Mouse (Mus musculus): ENCODE results near the gene Mgll. TPM values are rescaled to one million over a fixed set of nuclear protein-coding genes. Genes with fewer than 3 reads are reported as not detected.

Mgll gene
- polyA plus RNA-seq, 1 experiment: 63.4 TPM

- DNase-seq: no peak
- no peak overlapping the region for H3K4me3 ChIP-seq (replicated peaks; ENCODE audit: insufficient read depth, low read depth, low read length)
- peaks cover 43% of the 10 kb centered on the region for H3K4me1 ChIP-seq (ENCODE audit: control insufficient read depth, insufficient read depth, low read length)
- 93% methylated on average over 5 of the region's 5 CpGs for WGBS
- no peak overlapping the region for H3K27ac ChIP-seq (ENCODE audit: insufficient read depth, low read length)
- H3K27me3 ChIP-seq (ENCODE audit: control insufficient read depth, insufficient read depth, low read length): no peaks in the 10 kb centered on the region
- TF ChIP-seq CTCF (IDR thresholded peaks at IDR 0.05; ENCODE audit: borderline replicate concordance, insufficient read depth, low read depth, low read length) (no peak), POLR2A (IDR thresholded peaks at IDR 0.05; ENCODE audit: borderline replicate concordance, insufficient read depth, low read length) (no peak)
Observed at GRCm38 (mm10) chr6:88779755-88780154, 55.5 kb downstream of the Mgll start.

GRCm38 (mm10) chr6:88781919-88782318, 57.7 kb downstream of the Mgll start:
- H3K4me1 ChIP-seq (ENCODE audit: control insufficient read depth, insufficient read depth, low read length): peaks cover 52% of the 10 kb centered on the region
- TF ChIP-seq POLR2A (IDR thresholded peaks at IDR 0.05; ENCODE audit: borderline replicate concordance, insufficient read depth, low read length) (no peak), CTCF (IDR thresholded peaks at IDR 0.05; ENCODE audit: borderline replicate concordance, insufficient read depth, low read depth, low read length) (no peak)
- no peak overlapping the region for H3K27ac ChIP-seq (ENCODE audit: insufficient read depth, low read length)
- 9% methylated on average over 4 of the region's 4 CpGs for WGBS
- no peak overlapping the region for H3K4me3 ChIP-seq (replicated peaks; ENCODE audit: insufficient read depth, low read depth, low read length)
- peak in 1 of 2 experiments; percentile 47 for DNase-seq
- no peaks in the 10 kb centered on the region for H3K27me3 ChIP-seq (ENCODE audit: control insufficient read depth, insufficient read depth, low read length)

- 85% methylated on average over 4 of the region's 4 CpGs for WGBS
Observed at GRCm38 (mm10) chr6:88782981-88783397, 58.8 kb downstream of the Mgll start.

GRCm38 (mm10) chr6:88784691-88785173, 60.5 kb downstream of the Mgll start:
- H3K27me3 ChIP-seq (ENCODE audit: control insufficient read depth, insufficient read depth, low read length): no peaks in the 10 kb centered on the region
- TF ChIP-seq POLR2A (IDR thresholded peaks at IDR 0.05; ENCODE audit: borderline replicate concordance, insufficient read depth, low read length) (peak; percentile 23; the same call in 1 of the 2 replicates), CTCF (IDR thresholded peaks at IDR 0.05; ENCODE audit: borderline replicate concordance, insufficient read depth, low read depth, low read length) (no peak)
- 13% methylated on average over 7 of the region's 7 CpGs for WGBS
- peak overlapping the region; percentile 90 for H3K27ac ChIP-seq (ENCODE audit: insufficient read depth, low read length)
- no peak overlapping the region for H3K4me3 ChIP-seq (replicated peaks; ENCODE audit: insufficient read depth, low read depth, low read length)
- H3K4me1 ChIP-seq (ENCODE audit: control insufficient read depth, insufficient read depth, low read length): peaks cover 64% of the 10 kb centered on the region
- peak; percentile 69 to 83 for DNase-seq

More at GRCm38 (mm10) chr6:88782981-88783397, 58.8 kb downstream of the Mgll start:
- H3K4me1 ChIP-seq (ENCODE audit: control insufficient read depth, insufficient read depth, low read length): peaks cover 53% of the 10 kb centered on the region
- no peak overlapping the region for H3K4me3 ChIP-seq (replicated peaks; ENCODE audit: insufficient read depth, low read depth, low read length)
- no peak for DNase-seq
- H3K27me3 ChIP-seq (ENCODE audit: control insufficient read depth, insufficient read depth, low read length): no peaks in the 10 kb centered on the region
- H3K27ac ChIP-seq (ENCODE audit: insufficient read depth, low read length): no peak overlapping the region
- no peak for TF ChIP-seq POLR2A (IDR thresholded peaks at IDR 0.05; ENCODE audit: borderline replicate concordance, insufficient read depth, low read length)
- TF ChIP-seq CTCF (IDR thresholded peaks at IDR 0.05; ENCODE audit: borderline replicate concordance, insufficient read depth, low read depth, low read length): no peak

- peak in 1 of 2 experiments; percentile 51 for DNase-seq
- TF ChIP-seq POLR2A (IDR thresholded peaks at IDR 0.05; ENCODE audit: borderline replicate concordance, insufficient read depth, low read length): no peak
- no peak for TF ChIP-seq CTCF (IDR thresholded peaks at IDR 0.05; ENCODE audit: borderline replicate concordance, insufficient read depth, low read depth, low read length)
- Histone ChIP-seq H3K4me3 (replicated peaks; ENCODE audit: insufficient read depth, low read depth, low read length) (no peak overlapping the region), H3K27ac (ENCODE audit: insufficient read depth, low read length) (peak overlapping the region; percentile 90), H3K4me1 (ENCODE audit: control insufficient read depth, insufficient read depth, low read length) (peaks cover 64% of the 10 kb centered on the region), H3K27me3 (ENCODE audit: control insufficient read depth, insufficient read depth, low read length) (no peaks in the 10 kb centered on the region)
- 11% methylated on average over 5 of the region's 5 CpGs for WGBS
Observed at GRCm38 (mm10) chr6:88785331-88785730, 61.1 kb downstream of the Mgll start.

- Histone ChIP-seq H3K27me3 (ENCODE audit: control insufficient read depth, insufficient read depth, low read length) (no peaks in the 10 kb centered on the region), H3K4me1 (ENCODE audit: control insufficient read depth, insufficient read depth, low read length) (peaks cover 64% of the 10 kb centered on the region), H3K4me3 (replicated peaks; ENCODE audit: insufficient read depth, low read depth, low read length) (no peak overlapping the region), H3K27ac (ENCODE audit: insufficient read depth, low read length) (peak overlapping the region; percentile 90)
- no peak for DNase-seq
- WGBS: 31% methylated on average over 10 of the region's 10 CpGs
- TF ChIP-seq CTCF (IDR thresholded peaks at IDR 0.05; ENCODE audit: borderline replicate concordance, insufficient read depth, low read depth, low read length) (no peak), POLR2A (IDR thresholded peaks at IDR 0.05; ENCODE audit: borderline replicate concordance, insufficient read depth, low read length) (no peak)
Observed at GRCm38 (mm10) chr6:88785781-88786542, 61.8 kb downstream of the Mgll start.

- peak overlapping the region; percentile 94 for H3K27ac ChIP-seq (ENCODE audit: insufficient read depth, low read length)
- TF ChIP-seq POLR2A (IDR thresholded peaks at IDR 0.05; ENCODE audit: borderline replicate concordance, insufficient read depth, low read length) (peak; percentile 56; the same call in 1 of the 2 replicates), CTCF (IDR thresholded peaks at IDR 0.05; ENCODE audit: borderline replicate concordance, insufficient read depth, low read depth, low read length) (no peak)
- H3K27me3 ChIP-seq (ENCODE audit: control insufficient read depth, insufficient read depth, low read length): no peaks in the 10 kb centered on the region
- WGBS: 23% methylated on average over 15 of the region's 15 CpGs
- no peak overlapping the region for H3K4me3 ChIP-seq (replicated peaks; ENCODE audit: insufficient read depth, low read depth, low read length)
- peak; percentile 87 to 93 for DNase-seq
- peaks cover 65% of the 10 kb centered on the region for H3K4me1 ChIP-seq (ENCODE audit: control insufficient read depth, insufficient read depth, low read length)
Observed at GRCm38 (mm10) chr6:88786732-88787445, 62.7 kb downstream of the Mgll start.

Data from cerebellum, adult 2 months (tissue).